Mouse (Mus musculus) frontal cortex, postnatal 25 days (tissue): ENCODE results near the gene Gm4737.
"Not testable (repeated sequence)": the region's sequence is repeated elsewhere in the genome, so short reads cannot be mapped to it uniquely, and the experiment has no call there.

Experiments
- DNase-seq, 2 experiments: peaks; one replicate each; pipeline ENCODE4 v3.0.0; 2022; ENCODE audit warnings: low spot score in 2 of 2

Gene Gm4737

GRCm38 (mm10) chr16:46154832-46155231 is at the start of gene Gm4737:
Gene Gm4737 (minus strand): TSS chr16:46155077.
- DNase-seq, result not testable (repeated sequence)

GRCm38 (mm10) chr16:46195792-46196191 is 40.9 kb upstream of the Gm4737 start:
- no peak for DNase-seq

GRCm38 (mm10) chr16:46183096-46183495 is 28.2 kb upstream of the Gm4737 start:
- DNase-seq, result no peak

- DNase-seq, result no peak
These were observed 23.4 kb upstream of the Gm4737 start for GRCm38 (mm10) chr16:46178121-46178801.

- DNase-seq, result no peak
These were observed 18.2 kb upstream of the Gm4737 start for GRCm38 (mm10) chr16:46173039-46173438.

- DNase-seq, result no peak
These were observed 12.1 kb upstream of the Gm4737 start for GRCm38 (mm10) chr16:46166971-46167370.

- DNase-seq, result no peak
These were observed 10.4 kb upstream of the Gm4737 start for GRCm38 (mm10) chr16:46165305-46165704.

GRCm38 (mm10) chr16:46151141-46151540 is 3.7 kb downstream of the Gm4737 start:
- no peak for DNase-seq

- no peak for DNase-seq
These were observed 6.1 kb downstream of the Gm4737 start for GRCm38 (mm10) chr16:46148661-46149341.

GRCm38 (mm10) chr16:46146962-46147361 is 7.9 kb downstream of the Gm4737 start:
- no peak for DNase-seq

GRCm38 (mm10) chr16:46122238-46122637 is 32.6 kb downstream of the Gm4737 start:
- no peak for DNase-seq

- DNase-seq, result peak; percentile 15 to 19
These were observed 33.5 kb downstream of the Gm4737 start for GRCm38 (mm10) chr16:46121420-46121819.

- no peak for DNase-seq
These were observed 34.3 kb downstream of the Gm4737 start for GRCm38 (mm10) chr16:46120607-46121006.

GRCm38 (mm10) chr16:46120020-46120419 is 34.9 kb downstream of the Gm4737 start, which contains the start of gene Cd96:
Gene Cd96 (minus strand): TSS chr16:46120251.
- DNase-seq, result no peak

GRCm38 (mm10) chr16:46117645-46118044 is 37.2 kb downstream of the Gm4737 start:
- DNase-seq, result no peak

- DNase-seq, result no peak
These were observed 40.1 kb downstream of the Gm4737 start for GRCm38 (mm10) chr16:46114727-46115126.

- no peak for DNase-seq
These were observed 45.3 kb downstream of the Gm4737 start for GRCm38 (mm10) chr16:46109536-46109935.

- no peak for DNase-seq
These were observed 47.4 kb downstream of the Gm4737 start for GRCm38 (mm10) chr16:46107431-46107830.

GRCm38 (mm10) chr16:46104491-46104890 is 50.4 kb downstream of the Gm4737 start:
- no peak for DNase-seq
